Mouse (Mus musculus) embryo, embryonic 11 days (tissue): Measurements from ENCODE around the gene Agrp.
"Not testable (repeated sequence)": the region's sequence is repeated elsewhere in the genome, so short reads cannot be mapped to it uniquely, and the experiment has no call there.

Experiments
- DNase-seq: peaks from one replicate; pipeline ENCODE4 v3.0.0-alpha.2; 2015

Agrp gene

GRCm38 (mm10) chr8:105594451-105595242, 42.5 kb downstream of the Agrp start:
- no peak for DNase-seq

GRCm38 (mm10) chr8:105593859-105594258, 43.3 kb downstream of the Agrp start:
- DNase-seq: peak; percentile 74

- DNase-seq: no peak
These were observed 44.8 kb downstream of the Agrp start for GRCm38 (mm10) chr8:105592431-105592830.

- DNase-seq: no peak
These were observed 57.5 kb downstream of the Agrp start for GRCm38 (mm10) chr8:105579719-105580118.

GRCm38 (mm10) chr8:105575538-105575937, 61.7 kb downstream of the Agrp start:
- DNase-seq: no peak

GRCm38 (mm10) chr8:105574741-105575140, 62.5 kb downstream of the Agrp start:
- no peak for DNase-seq

- DNase-seq: no peak
These were observed 63.8 kb downstream of the Agrp start for GRCm38 (mm10) chr8:105573427-105573826.

- DNase-seq: no peak
These were observed 65.4 kb downstream of the Agrp start for GRCm38 (mm10) chr8:105571810-105572209.

- DNase-seq: peak; percentile 43
These were observed 70.2 kb downstream of the Agrp start for GRCm38 (mm10) chr8:105566703-105567595.

GRCm38 (mm10) chr8:105565952-105566702, 71.1 kb downstream of the Agrp start, which contains the start of gene Atp6v0d1:
TSS of gene Atp6v0d1 (minus strand) at chr8:105566047.
- peak; percentile 100 for DNase-seq

- peak; percentile 16 for DNase-seq
These were observed 71.8 kb downstream of the Agrp start for GRCm38 (mm10) chr8:105565401-105565881.

- DNase-seq: not testable (repeated sequence)
These were observed 72.5 kb downstream of the Agrp start for GRCm38 (mm10) chr8:105564573-105565229.

GRCm38 (mm10) chr8:105563871-105564270, 73.3 kb downstream of the Agrp start:
- DNase-seq: no peak

- DNase-seq: no peak
These were observed 74.3 kb downstream of the Agrp start for GRCm38 (mm10) chr8:105562863-105563262.

GRCm38 (mm10) chr8:105555230-105555629, 82.0 kb downstream of the Agrp start:
- DNase-seq: no peak

- peak; percentile 71 for DNase-seq
These were observed 83.1 kb downstream of the Agrp start for GRCm38 (mm10) chr8:105554087-105554486.

- DNase-seq: no peak
These were observed 84.4 kb downstream of the Agrp start for GRCm38 (mm10) chr8:105552824-105553223.

- no peak for DNase-seq
These were observed 85.2 kb downstream of the Agrp start for GRCm38 (mm10) chr8:105552032-105552431.

GRCm38 (mm10) chr8:105550083-105550482, 87.1 kb downstream of the Agrp start:
- no peak for DNase-seq

GRCm38 (mm10) chr8:105549506-105549905, 87.7 kb downstream of the Agrp start:
- no peak for DNase-seq

- DNase-seq: no peak
These were observed 90.5 kb downstream of the Agrp start for GRCm38 (mm10) chr8:105546384-105547350.
